Mouse (Mus musculus) liver, postnatal 0 days (tissue): Measurements from ENCODE around the gene Optc. TPM values are rescaled to one million over a fixed set of nuclear protein-coding genes. Genes with fewer than 3 reads are reported as not detected.

Experiments
- ATAC-seq: fragments of 200-750 bp; cut with Nextera tagmentation; 2 replicates; pipeline ENCODE4 v1.8.0; 2017; ENCODE audit warnings: mild to moderate bottlenecking, moderate library complexity
- DNase-seq: peaks from one replicate; pipeline ENCODE4 v3.0.0-alpha.2; 2016
- H3K27ac ChIP-seq: fragments of 300-500 bp; sonication (generic); 2 replicates; pipeline ENCODE4 v1.5.1; 2014; ENCODE audit warnings: antibody characterized with exemption, moderate library complexity, mild to moderate bottlenecking, low read depth
- H3K27me3 ChIP-seq: fragments of 300-500 bp; sonication (generic); 2 replicates; pipeline ENCODE4 v1.6.1; 2014; ENCODE audit warnings: low read length, control low read depth, mixed read lengths; ENCODE audit not compliant: insufficient read depth
- H3K36me3 ChIP-seq: fragments of 300-500 bp; sonication (generic); replicated peaks from 2 replicates; pipeline ENCODE4 v1.6.1; 2014; ENCODE audit warnings: mild to moderate bottlenecking, control low read depth, low read length, moderate library complexity, mixed read lengths; ENCODE audit not compliant: insufficient read depth
- H3K4me1 ChIP-seq: fragments of 300-500 bp; sonication (generic); 2 replicates; pipeline ENCODE4 v1.6.1; 2014; ENCODE audit warnings: antibody characterized with exemption, mild to moderate bottlenecking, control low read depth; ENCODE audit not compliant: insufficient read depth
- H3K4me2 ChIP-seq: fragments of 300-500 bp; sonication (generic); 2 replicates; pipeline ENCODE4 v1.6.1; 2014; ENCODE audit warnings: low read depth, mild to moderate bottlenecking, low read length, moderate library complexity, mixed read lengths
- H3K4me3 ChIP-seq: fragments of 300-500 bp; sonication (generic); 2 replicates; pipeline ENCODE4 v1.5.1; 2014; ENCODE audit warnings: low read depth, low read length
- H3K9ac ChIP-seq: fragments of 300-500 bp; sonication (generic); replicated peaks from 2 replicates; pipeline ENCODE4 v1.6.1; 2014; ENCODE audit warnings: mild to moderate bottlenecking, moderate library complexity
- H3K9me3 ChIP-seq: fragments of 300-500 bp; sonication (generic); 2 replicates; pipeline ENCODE4 v1.6.1; 2016; ENCODE audit warnings: mild to moderate bottlenecking, control low read depth, low read length, mixed read lengths
- CTCF ChIP-seq: sonication (generic); IDR thresholded peaks from 2 replicates; pipeline ENCODE4 v1.5.1; 2016; ENCODE audit warnings: antibody characterized with exemption, low read depth
- EP300 ChIP-seq: IDR thresholded peaks from 2 replicates; pipeline ENCODE4 v1.6.1; 2016; ENCODE audit warnings: antibody characterized with exemption, low read depth, mild to moderate bottlenecking
- WGBS: fragments of 180-500 bp; shearing (Covaris S2); extraction: QIAGEN DNeasy Blood & Tissue Kit; methylation state at CpG from one replicate; pipeline ENCODE4 v1.1.7; 2014; ENCODE audit not compliant: insufficient replicate concordance; 5-methylcytosine and 5-hydroxymethylcytosine counted together
- polyA plus RNA-seq: library from polyadenylated mRNA; unstranded; fragments of >200 nt; fragmentation: Nextera tagmentation; extraction: Ambion mirVana; gene quantifications from 2 replicates; pipeline ENCODE4 v1.2.1, GENCODE M21; 2015

Optc gene
- polyA plus RNA-seq: 0.11 and 0.14 TPM in 2 replicates

DNA sequence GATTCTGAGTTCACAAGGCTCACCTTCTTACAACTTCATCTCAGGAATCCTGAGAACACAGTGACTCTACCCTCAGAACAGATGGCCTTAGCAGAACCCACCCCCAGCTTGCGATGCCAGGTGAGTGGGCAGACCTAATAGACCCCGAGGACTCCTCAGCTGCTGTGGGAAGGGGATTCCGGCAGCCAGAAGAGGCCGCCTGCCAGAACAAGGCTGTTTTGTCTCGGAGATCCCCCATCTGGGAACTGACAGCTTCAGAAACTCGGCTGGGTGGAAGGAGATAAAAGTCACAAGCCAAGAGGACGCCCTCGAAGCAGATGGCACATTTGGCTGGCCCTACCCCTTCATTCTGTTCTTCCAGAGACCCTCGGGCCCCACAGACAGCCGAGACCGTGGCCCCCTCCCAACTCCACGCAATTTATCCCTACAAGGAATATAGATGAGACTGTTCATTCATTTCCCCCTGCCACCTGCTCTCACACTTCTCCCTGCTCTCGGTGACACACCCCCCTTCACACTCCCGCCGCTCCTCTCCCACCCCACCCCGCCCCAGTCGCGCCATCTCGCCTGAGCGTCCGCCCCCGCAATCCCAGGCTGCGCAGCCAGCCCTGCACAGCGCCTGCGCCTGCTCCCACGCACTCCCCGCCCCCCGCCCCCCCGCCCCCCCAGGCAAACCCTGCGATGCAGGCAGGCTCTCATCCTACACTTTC, at the start of gene Optc:
Optc (minus strand) TSS at position 51 of the 710 bp plus-strand sequence.
- Histone ChIP-seq H3K27me3 (peaks cover 12% of the 10 kb centered on the region; the same call in 1 of the 2 replicates), H3K36me3 (no peaks in the 10 kb centered on the region), H3K9ac (peak within 1 kb of the TSS; percentile 21), H3K4me2 (peak within 1 kb of the TSS; percentile 77), H3K4me3 (peak within 1 kb of the TSS; percentile 39), H3K4me1 (peaks cover 14% of the 10 kb centered on the region), H3K27ac (peak within 1 kb of the TSS; percentile 22; the same call in 1 of the 2 replicates), H3K9me3 (no peaks in the 10 kb centered on the region)
- no peak for TF ChIP-seq CTCF
- no peak for TF ChIP-seq EP300
- ATAC-seq (peak; percentile 78), DNase-seq (peak; percentile 66)
- WGBS: 6% methylated on average over 28 of the region's 30 CpGs

GRCm38 (mm10) chr1:133954009-133954408, 46.2 kb upstream of the Optc start:
- H3K4me1 ChIP-seq: peaks cover 25% of the 10 kb centered on the region
- TF ChIP-seq CTCF: no peak
- TF ChIP-seq EP300: peak; percentile 72
- H3K36me3 ChIP-seq: no peaks in the 10 kb centered on the region
- DNase-seq (no peak), ATAC-seq (no peak; the same call in 1 of the 2 replicates)
- H3K4me3 ChIP-seq: no peak overlapping the region
- 28% methylated on average over 2 of the region's 2 CpGs for WGBS
- no peaks in the 10 kb centered on the region for H3K9me3 ChIP-seq
- no peak overlapping the region for H3K4me2 ChIP-seq
- no peaks in the 10 kb centered on the region for H3K27me3 ChIP-seq
- peak overlapping the region; percentile 23; the same call in 1 of the 2 replicates for H3K9ac ChIP-seq
- peak overlapping the region; percentile 48 for H3K27ac ChIP-seq

GRCm38 (mm10) chr1:133953261-133953742, 45.5 kb upstream of the Optc start:
- Histone ChIP-seq H3K4me2 (no peak overlapping the region), H3K9ac (no peak overlapping the region), H3K27ac (peak overlapping the region; percentile 48), H3K4me3 (no peak overlapping the region), H3K27me3 (no peaks in the 10 kb centered on the region), H3K36me3 (no peaks in the 10 kb centered on the region), H3K9me3 (no peaks in the 10 kb centered on the region), H3K4me1 (peaks cover 25% of the 10 kb centered on the region)
- 55% methylated on average over 9 of the region's 9 CpGs for WGBS
- no peak for ATAC-seq
- TF ChIP-seq CTCF: no peak
- TF ChIP-seq EP300: no peak
- DNase-seq: peak; percentile 44

DNA sequence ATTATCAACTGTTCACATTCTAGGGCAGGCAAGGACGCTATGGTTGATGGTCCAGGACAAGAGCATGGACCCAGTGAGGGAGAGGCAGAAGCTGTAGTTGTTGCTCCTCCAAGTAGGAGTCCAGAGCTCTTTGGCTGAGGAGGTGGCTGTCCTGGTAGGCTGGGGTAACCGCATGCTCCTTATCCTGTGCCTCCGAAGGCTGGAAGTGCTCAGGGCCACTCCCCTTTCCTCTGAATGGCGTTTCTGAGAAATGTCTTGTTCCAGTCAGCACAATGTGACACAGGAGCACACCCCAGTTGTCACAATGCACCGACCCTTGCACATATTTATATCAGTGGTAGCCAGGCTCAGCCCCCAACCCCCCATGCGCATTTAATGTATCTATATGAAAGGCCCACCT, 43.8 kb upstream of the Optc start:
- Histone ChIP-seq H3K9me3 (no peaks in the 10 kb centered on the region), H3K4me1 (peaks cover 25% of the 10 kb centered on the region), H3K27me3 (no peaks in the 10 kb centered on the region), H3K27ac (peak overlapping the region; percentile 5; the same call in 1 of the 2 replicates), H3K9ac (no peak overlapping the region), H3K36me3 (no peaks in the 10 kb centered on the region), H3K4me3 (no peak overlapping the region), H3K4me2 (peak overlapping the region; percentile 20; the same call in 1 of the 2 replicates)
- peak; percentile 35 for DNase-seq
- TF ChIP-seq CTCF: no peak
- TF ChIP-seq EP300: no peak
- ATAC-seq: peak; percentile 81
- WGBS: 35% methylated on average over 6 of the region's 6 CpGs

GRCm38 (mm10) chr1:133950061-133950782, 42.4 kb upstream of the Optc start:
- Histone ChIP-seq H3K4me2 (no peak overlapping the region; the same call in 1 of the 2 replicates), H3K9ac (no peak overlapping the region), H3K27me3 (no peaks in the 10 kb centered on the region)

DNA sequence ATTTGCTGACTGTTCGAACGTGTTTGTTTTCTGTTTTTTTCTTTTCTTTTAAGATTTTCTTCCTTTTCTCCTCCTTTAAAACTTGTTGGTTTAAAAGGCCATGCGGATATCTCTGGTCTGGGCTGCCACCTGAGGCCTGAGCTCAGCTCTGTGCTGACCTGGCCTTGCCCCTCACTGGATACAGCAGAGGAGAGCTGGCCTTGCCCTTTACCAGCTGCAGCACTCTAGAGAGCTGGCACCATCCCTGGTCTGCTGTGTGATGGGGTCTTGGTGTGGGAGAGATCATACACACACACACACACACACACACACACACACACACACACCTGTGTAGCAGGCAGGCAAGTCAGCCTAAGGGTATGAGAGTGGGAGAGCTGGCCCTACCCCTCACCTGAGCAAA, 37.3 kb upstream of the Optc start:
- WGBS: 89% methylated on average over 3 of the region's 3 CpGs
- no peak overlapping the region for H3K27ac ChIP-seq
- no peak overlapping the region for H3K4me2 ChIP-seq
- TF ChIP-seq CTCF (no peak), EP300 (no peak)
- no peak overlapping the region for H3K9ac ChIP-seq
- H3K27me3 ChIP-seq: no peaks in the 10 kb centered on the region
- no peak for ATAC-seq
- no peak for DNase-seq
- no peaks in the 10 kb centered on the region for H3K36me3 ChIP-seq
- no peak overlapping the region for H3K4me3 ChIP-seq
- H3K9me3 ChIP-seq: no peaks in the 10 kb centered on the region
- peaks cover 5% of the 10 kb centered on the region for H3K4me1 ChIP-seq

More at GRCm38 (mm10) chr1:133950061-133950782, 42.4 kb upstream of the Optc start:
- ATAC-seq (peak; percentile 74), DNase-seq (peak; percentile 44)
- WGBS: 50% methylated on average over 7 of the region's 7 CpGs
- no peaks in the 10 kb centered on the region for H3K36me3 ChIP-seq
- H3K27ac ChIP-seq: peak overlapping the region; percentile 5; the same call in 1 of the 2 replicates
- H3K9me3 ChIP-seq: no peaks in the 10 kb centered on the region
- H3K4me3 ChIP-seq: no peak overlapping the region
- H3K4me1 ChIP-seq: peaks cover 25% of the 10 kb centered on the region
- TF ChIP-seq CTCF: peak; percentile 26; the same call in 1 of the 2 replicates
- TF ChIP-seq EP300: no peak
